Mouse (Mus musculus): Measurements from ENCODE around the gene Rslcan18. TPM values are rescaled to one million over a fixed set of nuclear protein-coding genes. Genes with fewer than 3 reads are reported as not detected.

The Rslcan18 gene
- polyA plus RNA-seq, 1 experiment from 2014 or later, result 0.40 TPM

- no peak within 1 kb of the TSS for H3K27ac ChIP-seq (ENCODE audit: low read length)
- no peak within 1 kb of the TSS for H3K9ac ChIP-seq (replicated peaks; ENCODE audit: low read length)
- H3K4me1 ChIP-seq (ENCODE audit: insufficient read depth, low read length), result no peaks in the 10 kb centered on the region
- H3K4me3 ChIP-seq (ENCODE audit: low read length), result no peak within 1 kb of the TSS
- ATAC-seq (ENCODE audit: low FRiP score, low TSS enrichment), result no peak
- no peaks in the 10 kb centered on the region for H3K9me3 ChIP-seq (ENCODE audit: low read length)
- H3K27me3 ChIP-seq (ENCODE audit: insufficient read depth, low read length), result no peaks in the 10 kb centered on the region
- 84% methylated on average over 10 of the region's 10 CpGs for WGBS
- peaks cover 7% of the 10 kb centered on the region for H3K36me3 ChIP-seq (ENCODE audit: insufficient read depth, low read length)
- H3K4me2 ChIP-seq (replicated peaks; ENCODE audit: low read depth, low read length), result no peak within 1 kb of the TSS
Measured at GRCm38 (mm10) chr13:67097876-67098275, 18.2 kb downstream of the Rslcan18 start, which contains the start of gene Zfp708. Gene Zfp708, minus strand, starts transcription at chr13:67097976.

- no peak for ATAC-seq (ENCODE audit: low FRiP score, low TSS enrichment)
- no peak overlapping the region for H3K4me2 ChIP-seq (replicated peaks; ENCODE audit: low read depth, low read length)
Measured at GRCm38 (mm10) chr13:67090154-67090553, 25.9 kb downstream of the Rslcan18 start.

GRCm38 (mm10) chr13:67081946-67082345 is 34.1 kb downstream of the Rslcan18 start:
- peak overlapping the region; percentile 57 for H3K4me3 ChIP-seq (ENCODE audit: low read length)
- peak overlapping the region; percentile 67 for H3K4me2 ChIP-seq (replicated peaks; ENCODE audit: low read depth, low read length)
- peaks cover 6% of the 10 kb centered on the region for H3K36me3 ChIP-seq (ENCODE audit: insufficient read depth, low read length)
- WGBS, result 79% methylated on average over 1 of the region's 1 CpGs
- H3K4me1 ChIP-seq (ENCODE audit: insufficient read depth, low read length), result peaks cover 9% of the 10 kb centered on the region; the same call in 1 of the 2 replicates
- H3K9ac ChIP-seq (replicated peaks; ENCODE audit: low read length), result peak overlapping the region; percentile 78
- no peaks in the 10 kb centered on the region for H3K27me3 ChIP-seq (ENCODE audit: insufficient read depth, low read length)
- H3K9me3 ChIP-seq (ENCODE audit: low read length), result peaks cover 3% of the 10 kb centered on the region; the same call in 1 of the 2 replicates
- ATAC-seq (ENCODE audit: low FRiP score, low TSS enrichment), result no peak
- H3K27ac ChIP-seq (ENCODE audit: low read length), result peak overlapping the region; percentile 97

More at GRCm38 (mm10) chr13:67090154-67090553, 25.9 kb downstream of the Rslcan18 start:
- H3K4me1 ChIP-seq (ENCODE audit: insufficient read depth, low read length), result no peaks in the 10 kb centered on the region
- 85% methylated on average over 1 of the region's 1 CpGs for WGBS
- H3K9ac ChIP-seq (replicated peaks; ENCODE audit: low read length), result no peak overlapping the region
- no peaks in the 10 kb centered on the region for H3K36me3 ChIP-seq (ENCODE audit: insufficient read depth, low read length)
- no peak overlapping the region for H3K4me3 ChIP-seq (ENCODE audit: low read length)
- no peaks in the 10 kb centered on the region for H3K27me3 ChIP-seq (ENCODE audit: insufficient read depth, low read length)
- H3K9me3 ChIP-seq (ENCODE audit: low read length), result no peaks in the 10 kb centered on the region
- H3K27ac ChIP-seq (ENCODE audit: low read length), result no peak overlapping the region

GRCm38 (mm10) chr13:67081142-67081713 is 34.8 kb downstream of the Rslcan18 start:
- Histone ChIP-seq H3K27me3 (ENCODE audit: insufficient read depth, low read length) (no peaks in the 10 kb centered on the region), H3K27ac (ENCODE audit: low read length) (peak overlapping the region; percentile 97), H3K9me3 (ENCODE audit: low read length) (peaks cover 3% of the 10 kb centered on the region; the same call in 1 of the 2 replicates), H3K9ac (replicated peaks; ENCODE audit: low read length) (peak overlapping the region; percentile 78), H3K36me3 (ENCODE audit: insufficient read depth, low read length) (peaks cover 7% of the 10 kb centered on the region), H3K4me3 (ENCODE audit: low read length) (peak overlapping the region; percentile 57), H3K4me2 (replicated peaks; ENCODE audit: low read depth, low read length) (peak overlapping the region; percentile 67), H3K4me1 (ENCODE audit: insufficient read depth, low read length) (peaks cover 9% of the 10 kb centered on the region; the same call in 1 of the 2 replicates)
- peak; percentile 100 for ATAC-seq (ENCODE audit: low FRiP score, low TSS enrichment)
- 1% methylated on average over 23 of the region's 24 CpGs for WGBS

- WGBS, result 98% methylated on average over 2 of the region's 2 CpGs
- Histone ChIP-seq H3K4me3 (ENCODE audit: low read length) (no peak overlapping the region), H3K9ac (replicated peaks; ENCODE audit: low read length) (no peak overlapping the region), H3K9me3 (ENCODE audit: low read length) (peaks cover 15% of the 10 kb centered on the region), H3K4me2 (replicated peaks; ENCODE audit: low read depth, low read length) (no peak overlapping the region), H3K27ac (ENCODE audit: low read length) (no peak overlapping the region), H3K27me3 (ENCODE audit: insufficient read depth, low read length) (no peaks in the 10 kb centered on the region), H3K36me3 (ENCODE audit: insufficient read depth, low read length) (peaks cover 34% of the 10 kb centered on the region), H3K4me1 (ENCODE audit: insufficient read depth, low read length) (peaks cover 9% of the 10 kb centered on the region; the same call in 1 of the 2 replicates)
- ATAC-seq (ENCODE audit: low FRiP score, low TSS enrichment), result no peak
Measured at GRCm38 (mm10) chr13:67077244-67077643, 38.8 kb downstream of the Rslcan18 start.

- Histone ChIP-seq H3K27me3 (ENCODE audit: insufficient read depth, low read length) (no peaks in the 10 kb centered on the region), H3K27ac (ENCODE audit: low read length) (no peak overlapping the region), H3K36me3 (ENCODE audit: insufficient read depth, low read length) (peaks cover 56% of the 10 kb centered on the region), H3K4me3 (ENCODE audit: low read length) (no peak overlapping the region), H3K9ac (replicated peaks; ENCODE audit: low read length) (no peak overlapping the region), H3K4me1 (ENCODE audit: insufficient read depth, low read length) (no peaks in the 10 kb centered on the region), H3K4me2 (replicated peaks; ENCODE audit: low read depth, low read length) (no peak overlapping the region), H3K9me3 (ENCODE audit: low read length) (peaks cover 34% of the 10 kb centered on the region)
- no peak for ATAC-seq (ENCODE audit: low FRiP score, low TSS enrichment)
- 90% methylated on average over 2 of the region's 2 CpGs for WGBS
Measured at GRCm38 (mm10) chr13:67072786-67073185, 43.3 kb downstream of the Rslcan18 start.

- Histone ChIP-seq H3K9me3 (ENCODE audit: low read length) (peaks cover 15% of the 10 kb centered on the region), H3K4me2 (replicated peaks; ENCODE audit: low read depth, low read length) (no peak overlapping the region), H3K36me3 (ENCODE audit: insufficient read depth, low read length) (peaks cover 16% of the 10 kb centered on the region), H3K9ac (replicated peaks; ENCODE audit: low read length) (no peak overlapping the region), H3K27me3 (ENCODE audit: insufficient read depth, low read length) (no peaks in the 10 kb centered on the region), H3K27ac (ENCODE audit: low read length) (no peak overlapping the region), H3K4me3 (ENCODE audit: low read length) (no peak overlapping the region), H3K4me1 (ENCODE audit: insufficient read depth, low read length) (no peaks in the 10 kb centered on the region)
- WGBS, result 83% methylated on average over 8 of the region's 8 CpGs
- ATAC-seq (ENCODE audit: low FRiP score, low TSS enrichment), result no peak
Measured at GRCm38 (mm10) chr13:67065386-67065785, 50.7 kb downstream of the Rslcan18 start.

- Histone ChIP-seq H3K4me2 (replicated peaks; ENCODE audit: low read depth, low read length) (no peak overlapping the region), H3K27ac (ENCODE audit: low read length) (no peak overlapping the region), H3K9ac (replicated peaks; ENCODE audit: low read length) (no peak overlapping the region), H3K27me3 (ENCODE audit: insufficient read depth, low read length) (no peaks in the 10 kb centered on the region), H3K4me1 (ENCODE audit: insufficient read depth, low read length) (peaks cover 3% of the 10 kb centered on the region; the same call in 1 of the 2 replicates), H3K9me3 (ENCODE audit: low read length) (0 out of 2 replicates have a peak, but pooled peaks cover 2% of the 10 kb centered on the region), H3K4me3 (ENCODE audit: low read length) (no peak overlapping the region), H3K36me3 (ENCODE audit: insufficient read depth, low read length) (peaks cover 4% of the 10 kb centered on the region; the same call in 1 of the 2 replicates)
- WGBS, result 62% methylated on average over 7 of the region's 7 CpGs
- ATAC-seq (ENCODE audit: low FRiP score, low TSS enrichment), result no peak
Measured at GRCm38 (mm10) chr13:67062427-67062826, 53.6 kb downstream of the Rslcan18 start.

GRCm38 (mm10) chr13:67060786-67061358 is 55.2 kb downstream of the Rslcan18 start, which contains the start of gene Zfp712:
Gene Zfp712, minus strand, starts transcription at chr13:67061170.
- WGBS, result under 1% methylated on average over 27 of the region's 27 CpGs
- peak; percentile 98 for ATAC-seq (ENCODE audit: low FRiP score, low TSS enrichment)
- Histone ChIP-seq H3K36me3 (ENCODE audit: insufficient read depth, low read length) (no peaks in the 10 kb centered on the region), H3K27me3 (ENCODE audit: insufficient read depth, low read length) (no peaks in the 10 kb centered on the region), H3K4me2 (replicated peaks; ENCODE audit: low read depth, low read length) (peak within 1 kb of the TSS; percentile 77), H3K9me3 (ENCODE audit: low read length) (0 out of 2 replicates have a peak, but pooled peaks cover 2% of the 10 kb centered on the region), H3K27ac (ENCODE audit: low read length) (peak within 1 kb of the TSS; percentile 90), H3K9ac (replicated peaks; ENCODE audit: low read length) (peak within 1 kb of the TSS; percentile 77), H3K4me3 (ENCODE audit: low read length) (peak within 1 kb of the TSS; percentile 80), H3K4me1 (ENCODE audit: insufficient read depth, low read length) (peaks cover 3% of the 10 kb centered on the region; the same call in 1 of the 2 replicates)

All from kidney, embryonic 16.5 days (tissue).